Mouse (Mus musculus): ENCODE results near the gene Rapgef4. TPM values are rescaled to one million over a fixed set of nuclear protein-coding genes. Genes with fewer than 3 reads are reported as not detected.

The Rapgef4 gene
- polyA plus RNA-seq, 1 experiment from 2014 or later, result 4.3 TPM

DNA sequence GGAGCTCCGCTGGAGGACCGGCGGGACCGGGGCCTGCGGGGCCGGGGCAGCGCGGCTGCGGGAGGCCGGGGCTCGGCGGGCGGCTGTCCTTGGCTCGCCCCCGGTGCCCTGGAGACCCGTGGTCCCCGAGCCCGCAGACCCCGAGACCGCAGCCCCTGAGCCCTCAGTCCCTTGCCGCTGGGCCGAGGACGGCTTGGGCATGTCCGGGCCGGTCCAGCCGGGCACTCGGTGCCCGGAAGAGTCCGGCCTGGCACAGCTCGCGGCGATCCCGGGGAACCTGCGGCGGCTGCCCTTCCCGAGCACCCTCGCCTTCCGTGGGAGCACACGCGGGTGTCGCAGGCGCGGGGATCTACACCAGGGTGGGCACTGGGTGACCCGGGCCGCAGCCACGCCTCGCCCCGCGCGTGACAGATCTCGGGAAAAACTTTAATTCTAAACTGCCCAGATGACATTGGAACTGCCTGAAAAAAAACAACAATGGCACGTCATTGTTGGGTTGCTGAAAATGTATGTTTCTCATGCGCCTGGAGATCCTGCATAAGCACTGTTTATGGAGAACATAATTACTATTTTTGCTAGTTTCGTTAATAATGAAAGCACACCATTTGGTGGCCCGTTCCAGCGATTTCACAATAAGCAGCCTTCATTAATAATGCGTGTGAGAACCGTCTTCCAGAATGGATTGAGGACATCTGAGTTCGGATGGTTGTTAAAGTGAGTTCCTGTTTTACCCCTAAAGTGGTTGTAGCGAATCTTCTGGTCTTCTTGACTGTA lies 305.0 kb downstream of the Rapgef4 start:
- Histone ChIP-seq H3K27me3 (replicated peaks) (no peaks in the 10 kb centered on the region), H3K4me2 (peak overlapping the region; percentile 70), H3K36me3 (no peaks in the 10 kb centered on the region), H3K4me1 (0 out of 2 replicates have a peak, but pooled peaks cover 6% of the 10 kb centered on the region), H3K9ac (peak overlapping the region; percentile 78), H3K9me3 (no peaks in the 10 kb centered on the region), H3K4me3 (replicated peaks) (peak overlapping the region; percentile 81), H3K27ac (peak overlapping the region; percentile 57; the same call in 1 of the 2 replicates)
- peak; percentile 51 for ATAC-seq (ENCODE audit: insufficient read depth, low FRiP score, low read depth)
- WGBS, result 2% methylated on average over 59 of the region's 60 CpGs

DNA sequence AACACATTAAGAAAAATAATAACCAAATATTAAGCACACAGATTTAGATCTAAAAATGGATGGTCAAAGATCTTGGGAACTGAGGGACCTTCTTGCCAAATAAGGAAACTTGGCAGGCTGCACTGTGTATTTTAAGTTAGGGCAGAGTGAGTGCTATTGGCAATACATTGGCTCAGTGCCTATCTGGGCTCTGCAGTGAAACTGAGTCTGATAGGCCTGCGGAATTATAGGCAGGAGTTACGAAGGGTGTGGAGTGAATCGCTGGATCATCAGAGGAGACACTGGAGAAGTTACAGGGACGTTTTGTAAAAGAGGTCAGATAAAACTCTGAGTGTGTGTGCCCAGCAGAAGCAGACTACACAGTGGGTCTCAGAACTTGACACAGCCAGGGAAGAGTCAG lies 306.1 kb downstream of the Rapgef4 start:
- Histone ChIP-seq H3K9ac (no peak overlapping the region), H3K9me3 (no peaks in the 10 kb centered on the region), H3K4me3 (replicated peaks) (no peak overlapping the region; the same call in 1 of the 2 replicates), H3K27me3 (replicated peaks) (no peaks in the 10 kb centered on the region), H3K4me1 (0 out of 2 replicates have a peak, but pooled peaks cover 6% of the 10 kb centered on the region), H3K36me3 (no peaks in the 10 kb centered on the region), H3K27ac (no peak overlapping the region), H3K4me2 (peak overlapping the region; percentile 32; the same call in 1 of the 2 replicates)
- peak; percentile 71 for ATAC-seq (ENCODE audit: insufficient read depth, low FRiP score, low read depth)
- WGBS, result 43% methylated on average over 4 of the region's 4 CpGs

DNA sequence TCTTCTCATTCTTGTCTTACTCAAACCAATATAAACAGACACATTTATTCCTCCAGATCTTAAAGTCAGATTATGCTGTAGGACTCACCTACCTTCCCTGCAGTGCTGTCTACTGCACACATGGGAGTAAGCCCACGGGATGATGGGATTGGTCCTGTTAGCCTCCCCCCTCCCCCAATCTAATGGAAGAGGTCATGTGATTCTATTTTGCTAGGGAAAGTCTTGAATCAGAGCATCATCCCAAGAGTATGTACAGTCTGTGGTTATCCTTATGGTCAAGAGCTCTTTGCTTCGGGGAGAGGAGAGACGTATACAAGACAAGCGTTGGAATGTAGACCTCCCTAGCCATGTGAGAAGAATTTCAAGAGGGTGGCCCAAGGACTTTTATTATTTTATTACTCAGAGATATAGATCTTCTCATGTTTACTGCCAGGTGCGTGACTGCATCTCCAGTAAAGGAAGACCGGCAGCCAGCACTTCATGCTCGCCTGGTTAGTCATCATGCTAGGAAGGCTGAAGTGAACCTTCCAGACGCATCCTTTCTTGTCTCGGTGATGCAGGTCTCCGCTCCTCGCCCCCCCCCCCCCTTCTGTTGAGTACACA lies 308.0 kb downstream of the Rapgef4 start:
- ATAC-seq (ENCODE audit: insufficient read depth, low FRiP score, low read depth), result no peak
- no peaks in the 10 kb centered on the region for H3K9me3 ChIP-seq
- no peak overlapping the region for H3K9ac ChIP-seq
- 82% methylated on average over 11 of the region's 11 CpGs for WGBS
- H3K4me2 ChIP-seq, result no peak overlapping the region
- H3K4me3 ChIP-seq (replicated peaks), result no peak overlapping the region
- no peak overlapping the region for H3K27ac ChIP-seq
- no peaks in the 10 kb centered on the region for H3K36me3 ChIP-seq
- 0 out of 2 replicates have a peak, but pooled peaks cover 6% of the 10 kb centered on the region for H3K4me1 ChIP-seq
- no peaks in the 10 kb centered on the region for H3K27me3 ChIP-seq (replicated peaks)

DNA sequence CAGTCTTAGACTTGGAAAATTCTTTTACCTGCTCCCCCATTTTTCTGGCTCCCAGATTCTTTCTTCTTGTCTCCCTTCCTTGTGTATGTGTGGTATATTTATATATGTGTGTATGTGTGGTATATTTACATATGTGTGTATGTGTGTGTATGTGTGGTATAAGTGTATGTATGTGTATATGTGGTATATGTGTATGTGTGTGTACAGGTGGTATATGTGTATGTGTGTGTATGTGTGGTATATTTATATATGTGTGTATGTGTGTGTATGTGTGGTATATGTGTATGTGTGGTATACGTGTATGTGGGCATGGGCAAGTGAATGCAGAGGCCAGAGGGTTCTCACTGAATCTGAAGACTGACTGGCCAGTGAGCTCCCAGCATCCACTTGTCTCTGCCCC lies 310.1 kb downstream of the Rapgef4 start:
- Histone ChIP-seq H3K36me3 (no peaks in the 10 kb centered on the region), H3K27me3 (replicated peaks) (no peaks in the 10 kb centered on the region), H3K27ac (no peak overlapping the region), H3K9ac (no peak overlapping the region), H3K4me3 (replicated peaks) (no peak overlapping the region), H3K4me1 (0 out of 2 replicates have a peak, but pooled peaks cover 6% of the 10 kb centered on the region), H3K9me3 (no peaks in the 10 kb centered on the region), H3K4me2 (no peak overlapping the region)
- WGBS, result 67% methylated on average over 1 of the region's 1 CpGs
- no peak for ATAC-seq (ENCODE audit: insufficient read depth, low FRiP score, low read depth)

DNA sequence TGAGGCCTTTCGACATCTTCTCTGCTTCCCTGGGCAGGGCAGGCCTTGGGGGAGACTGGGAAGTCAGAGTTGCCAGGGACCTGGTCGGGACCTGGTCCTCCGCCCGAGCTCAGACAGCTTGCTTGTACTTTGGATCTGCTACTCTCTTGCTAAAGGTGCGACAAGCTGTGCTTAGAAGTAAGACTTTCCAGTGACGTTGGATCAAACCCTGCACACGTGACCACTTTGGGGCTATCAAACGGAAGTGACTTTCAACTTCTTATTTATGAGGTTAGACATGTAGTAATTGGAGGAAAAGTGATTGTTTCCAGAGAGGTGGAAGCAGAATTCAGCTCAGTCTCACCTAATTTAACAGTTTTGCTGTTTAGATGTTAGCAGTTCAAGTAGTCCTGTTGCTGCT lies 311.5 kb downstream of the Rapgef4 start:
- Histone ChIP-seq H3K36me3 (no peaks in the 10 kb centered on the region), H3K4me3 (replicated peaks) (no peak overlapping the region), H3K4me2 (no peak overlapping the region), H3K9ac (no peak overlapping the region), H3K27ac (no peak overlapping the region), H3K4me1 (peaks cover 4% of the 10 kb centered on the region; the same call in 1 of the 2 replicates), H3K27me3 (replicated peaks) (no peaks in the 10 kb centered on the region), H3K9me3 (no peaks in the 10 kb centered on the region)
- WGBS, result 84% methylated on average over 8 of the region's 8 CpGs
- no peak for ATAC-seq (ENCODE audit: insufficient read depth, low FRiP score, low read depth)

DNA sequence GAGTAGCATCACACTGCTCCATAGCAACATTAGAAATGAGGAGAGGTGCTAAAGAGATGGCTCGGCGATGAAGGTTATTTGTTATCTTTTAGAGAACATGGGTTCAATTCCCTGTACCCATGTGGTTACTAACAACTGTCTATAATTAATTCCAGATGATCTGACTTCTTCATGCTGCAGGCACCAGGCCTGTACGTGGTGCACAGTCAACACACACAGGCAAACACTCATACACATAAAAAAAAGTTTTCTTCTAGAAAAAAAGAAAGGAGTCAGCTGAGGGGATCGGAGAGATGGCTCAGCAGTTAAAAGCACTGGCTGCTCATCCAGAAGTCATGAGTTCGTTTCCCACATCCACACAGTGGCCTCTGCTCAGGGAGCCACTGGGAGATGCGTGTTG lies 314.0 kb downstream of the Rapgef4 start:
- no peak overlapping the region for H3K9ac ChIP-seq
- H3K4me2 ChIP-seq, result no peak overlapping the region
- H3K27me3 ChIP-seq (replicated peaks), result no peaks in the 10 kb centered on the region
- WGBS, result 83% methylated on average over 6 of the region's 6 CpGs
- no peaks in the 10 kb centered on the region for H3K9me3 ChIP-seq
- H3K4me3 ChIP-seq (replicated peaks), result no peak overlapping the region
- H3K27ac ChIP-seq, result no peak overlapping the region
- no peaks in the 10 kb centered on the region for H3K36me3 ChIP-seq
- peaks cover 7% of the 10 kb centered on the region; the same call in 1 of the 2 replicates for H3K4me1 ChIP-seq
- ATAC-seq (ENCODE audit: insufficient read depth, low FRiP score, low read depth), result no peak

DNA sequence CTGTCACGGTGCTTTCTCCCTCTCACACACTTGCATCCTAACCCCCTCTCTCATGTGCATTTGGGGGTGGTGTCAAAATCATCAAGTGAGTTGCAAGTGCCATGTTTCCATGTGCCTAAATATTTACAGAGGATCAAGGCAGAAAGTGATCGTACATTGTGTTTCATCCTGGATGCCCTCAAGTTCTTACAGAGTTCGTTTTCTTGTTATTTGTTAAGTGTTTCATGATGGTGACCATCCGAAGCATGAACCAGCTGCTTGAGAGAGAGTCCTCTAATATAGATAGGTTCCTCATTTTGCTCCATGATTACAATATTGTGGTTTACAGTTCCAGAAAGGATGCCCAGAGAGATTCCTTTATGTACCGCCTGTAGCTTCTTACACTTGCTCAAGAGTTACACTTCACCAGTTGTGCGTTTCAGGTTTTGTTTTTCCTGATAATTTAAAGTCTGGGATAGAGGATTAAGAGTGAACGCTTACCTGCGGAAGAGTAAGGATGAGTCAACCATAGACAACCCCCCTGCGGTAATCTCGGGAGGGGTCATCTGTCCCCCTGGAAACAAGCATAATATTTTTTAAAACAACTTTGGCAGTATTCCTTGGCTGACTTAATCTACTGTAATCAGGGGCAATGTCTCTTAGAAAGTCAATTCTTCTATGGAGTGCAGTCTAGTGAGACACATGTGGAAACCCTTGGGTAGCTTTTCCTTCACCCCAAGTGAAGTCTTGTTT lies 316.1 kb downstream of the Rapgef4 start:
- no peak overlapping the region for H3K9ac ChIP-seq
- H3K27ac ChIP-seq, result peak overlapping the region; percentile 46; the same call in 1 of the 2 replicates

DNA sequence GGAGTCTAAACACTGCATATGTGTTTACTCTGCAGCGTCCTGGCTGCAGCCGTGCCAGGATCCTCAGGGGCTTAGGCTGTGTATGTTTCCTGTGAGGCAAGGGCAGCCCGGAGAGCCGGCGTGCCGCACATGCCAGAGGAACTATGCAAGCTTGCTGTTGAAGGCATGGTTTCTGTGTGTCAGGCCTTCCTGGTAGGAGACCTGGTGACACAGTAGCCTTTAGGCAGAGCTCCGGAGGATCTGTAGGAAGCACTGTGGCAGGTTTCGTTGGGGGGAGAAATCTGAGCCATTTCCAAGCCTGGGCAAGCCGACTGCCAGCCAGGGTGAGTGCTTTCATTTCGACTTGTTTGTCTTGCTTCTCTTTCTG lies 316.7 kb downstream of the Rapgef4 start:
- H3K4me1 ChIP-seq, result peaks cover 7% of the 10 kb centered on the region; the same call in 1 of the 2 replicates
- peak overlapping the region; percentile 44; the same call in 1 of the 2 replicates for H3K27ac ChIP-seq
- no peaks in the 10 kb centered on the region for H3K27me3 ChIP-seq (replicated peaks)
- H3K4me2 ChIP-seq, result peak overlapping the region; percentile 16; the same call in 1 of the 2 replicates
- no peak overlapping the region for H3K4me3 ChIP-seq (replicated peaks)
- H3K9ac ChIP-seq, result no peak overlapping the region
- no peak for ATAC-seq (ENCODE audit: insufficient read depth, low FRiP score, low read depth)
- H3K9me3 ChIP-seq, result no peaks in the 10 kb centered on the region
- H3K36me3 ChIP-seq, result no peaks in the 10 kb centered on the region
- WGBS, result 34% methylated on average over 10 of the region's 10 CpGs

More for the DNA sequence above, 316.1 kb downstream of the Rapgef4 start:
- 72% methylated on average over 10 of the region's 10 CpGs for WGBS
- no peak for ATAC-seq (ENCODE audit: insufficient read depth, low FRiP score, low read depth)
- H3K27me3 ChIP-seq (replicated peaks), result no peaks in the 10 kb centered on the region
- no peak overlapping the region for H3K4me3 ChIP-seq (replicated peaks)
- no peaks in the 10 kb centered on the region for H3K36me3 ChIP-seq
- peak overlapping the region; percentile 16; the same call in 1 of the 2 replicates for H3K4me2 ChIP-seq
- H3K9me3 ChIP-seq, result no peaks in the 10 kb centered on the region
- H3K4me1 ChIP-seq, result peaks cover 7% of the 10 kb centered on the region; the same call in 1 of the 2 replicates

DNA sequence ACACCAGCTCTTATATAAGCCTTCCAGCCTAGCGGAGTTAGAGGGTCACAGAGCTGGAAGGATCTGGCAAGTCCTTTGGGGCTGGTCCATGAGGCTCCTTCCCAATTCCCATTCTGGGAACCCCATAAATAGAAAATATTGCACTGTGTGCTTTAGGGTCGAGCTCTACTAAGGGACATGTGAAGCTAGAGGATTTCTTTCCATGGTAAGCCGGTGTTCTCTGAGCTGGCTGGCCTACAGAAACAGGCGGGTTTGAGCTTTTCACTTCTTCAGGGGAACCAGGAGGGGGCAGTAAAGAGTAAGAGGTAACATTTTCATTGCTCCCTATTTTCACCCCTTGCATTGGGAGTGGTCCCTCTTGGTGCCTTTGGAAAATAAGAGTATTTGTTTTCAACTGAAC lies 317.4 kb downstream of the Rapgef4 start:
- Histone ChIP-seq H3K9ac (no peak overlapping the region), H3K36me3 (no peaks in the 10 kb centered on the region), H3K4me1 (peaks cover 7% of the 10 kb centered on the region; the same call in 1 of the 2 replicates), H3K27ac (no peak overlapping the region), H3K9me3 (no peaks in the 10 kb centered on the region), H3K27me3 (replicated peaks) (no peaks in the 10 kb centered on the region), H3K4me2 (no peak overlapping the region), H3K4me3 (replicated peaks) (no peak overlapping the region)
- no peak for ATAC-seq (ENCODE audit: insufficient read depth, low FRiP score, low read depth)
- 70% methylated on average over 4 of the region's 4 CpGs for WGBS

DNA sequence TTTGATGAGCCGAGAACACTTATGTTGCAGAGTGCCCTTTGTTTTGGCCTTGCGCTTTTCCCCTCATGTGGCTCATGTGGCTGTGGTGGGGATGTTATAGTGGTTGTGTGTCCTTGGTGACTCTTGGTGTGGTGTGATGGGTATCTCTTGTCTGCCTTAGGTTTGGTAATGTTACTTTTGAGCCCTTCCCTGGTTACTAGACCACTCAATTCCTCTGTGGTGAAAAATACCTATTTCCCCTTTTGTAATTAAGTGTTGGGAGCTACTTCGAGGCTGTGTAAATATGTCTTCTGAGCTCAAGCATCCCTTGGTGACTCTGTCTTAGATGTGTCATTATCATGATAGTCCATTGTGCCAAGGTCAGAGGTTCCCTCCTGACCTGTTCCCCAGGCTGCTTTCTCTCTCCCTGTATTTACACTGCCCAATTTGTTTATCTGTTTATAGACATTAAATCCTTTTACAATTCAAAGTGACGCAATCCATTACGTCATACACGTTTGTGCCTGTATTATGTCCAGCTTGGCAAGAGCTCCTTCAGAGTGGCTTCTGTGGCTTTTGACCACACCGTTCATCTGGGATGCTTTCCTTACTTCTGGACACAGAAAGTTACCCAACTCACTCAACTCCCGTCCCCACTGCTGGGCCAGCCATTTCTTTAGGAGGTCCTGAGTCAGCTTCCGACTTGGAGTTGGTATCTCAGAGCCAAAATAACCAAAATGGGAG lies 320.3 kb downstream of the Rapgef4 start:
- Histone ChIP-seq H3K36me3 (0 out of 2 replicates have a peak, but pooled peaks cover 7% of the 10 kb centered on the region), H3K4me1 (peaks cover 7% of the 10 kb centered on the region; the same call in 1 of the 2 replicates), H3K4me3 (replicated peaks) (no peak overlapping the region), H3K27ac (no peak overlapping the region), H3K27me3 (replicated peaks) (no peaks in the 10 kb centered on the region), H3K9ac (no peak overlapping the region), H3K9me3 (no peaks in the 10 kb centered on the region), H3K4me2 (no peak overlapping the region)
- no peak for ATAC-seq (ENCODE audit: insufficient read depth, low FRiP score, low read depth)
- 80% methylated on average over 9 of the region's 9 CpGs for WGBS

DNA sequence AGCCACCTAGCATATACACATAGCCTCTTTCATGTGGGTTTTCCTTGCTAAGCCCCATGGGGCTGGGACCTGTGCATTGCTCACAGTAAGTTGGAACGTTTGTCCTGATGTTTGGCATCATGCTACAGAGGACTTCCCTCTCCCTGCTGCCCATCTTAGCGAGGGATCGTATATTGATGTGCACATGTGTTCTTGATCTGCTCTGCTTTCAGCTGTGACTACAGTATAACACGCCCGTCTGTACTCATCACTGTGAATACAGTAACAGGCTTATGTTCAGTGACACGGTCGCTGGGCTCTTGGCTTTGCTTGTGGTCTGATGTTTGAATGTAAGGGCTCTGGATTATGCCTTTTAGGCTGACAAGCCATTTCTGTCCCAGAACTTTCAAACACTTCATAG lies 324.7 kb downstream of the Rapgef4 start:
- no peak overlapping the region for H3K4me3 ChIP-seq (replicated peaks)
- ATAC-seq (ENCODE audit: insufficient read depth, low FRiP score, low read depth), result no peak
- H3K27ac ChIP-seq, result no peak overlapping the region
- 0 out of 2 replicates have a peak, but pooled peaks cover 7% of the 10 kb centered on the region for H3K36me3 ChIP-seq
- no peak overlapping the region for H3K9ac ChIP-seq
- WGBS, result 82% methylated on average over 7 of the region's 7 CpGs
- no peak overlapping the region for H3K4me2 ChIP-seq
- no peaks in the 10 kb centered on the region for H3K4me1 ChIP-seq
- H3K9me3 ChIP-seq, result no peaks in the 10 kb centered on the region
- H3K27me3 ChIP-seq (replicated peaks), result no peaks in the 10 kb centered on the region
